Mouse (Mus musculus): Measurements from ENCODE around the gene Crybg1. TPM values are rescaled to one million over a fixed set of nuclear protein-coding genes. Genes with fewer than 3 reads are reported as not detected.

Gene Crybg1
- total and polyA plus RNA-seq, 3 experiments, result 3.9 to 6.6 (median 5.2) TPM

- no peaks in the 10 kb centered on the region for H3K4me1 ChIP-seq (ENCODE audit: control insufficient read depth in 1 of 2, insufficient read depth in 2 of 2)
- dilution Hi-C loops (cut with MboI; ENCODE audit: extremely low pct_ligation_motif_present, extremely low pct_unique_long_range_greater_than_20kb, low sequenced_read_pairs) (no loop called here), in situ Hi-C loops (cut with MboI; ENCODE audit: low pct_ligation_motif_present, low pct_unique_long_range_greater_than_20kb, low sequenced_read_pairs) (no loop called here)
- H3K4me2 ChIP-seq (ENCODE audit: insufficient read depth, low read depth, poor library complexity, severe bottlenecking), result no peak overlapping the region
- DNase-seq (ENCODE audit: extremely low read depth), result no peak
- no peaks in the 10 kb centered on the region for H3K9me3 ChIP-seq (replicated peaks; ENCODE audit: low read length)
- no peak overlapping the region for H3K4me3 ChIP-seq (replicated peaks in 1 of 3; ENCODE audit: low read depth in 2 of 3, low read length in 2 of 3, poor library complexity in 1 of 3)
- H3K36me3 ChIP-seq (replicated peaks in 1 of 2; ENCODE audit: control insufficient read depth in 1 of 2, insufficient read depth in 1 of 2, low read length in 1 of 2), result peaks cover 73 to 97% of the 10 kb centered on the region in 2 experiments
- no peak overlapping the region for H3K27ac ChIP-seq (ENCODE audit: insufficient read depth, low read depth)
- H3K27me3 ChIP-seq (replicated peaks), result no peaks in the 10 kb centered on the region
- TF ChIP-seq SMC3 (IDR thresholded peaks at IDR 0.05; ENCODE audit: low read depth, low read length) (no peak), ZKSCAN1 (IDR thresholded peaks at IDR 0.05; ENCODE audit: borderline replicate concordance, low read depth, low read length) (no peak), ETS1 (conservative IDR thresholded peaks at IDR 0.05; ENCODE audit: low read depth, low read length) (no peak), ZNF384 (IDR thresholded peaks at IDR 0.05; ENCODE audit: low read depth, low read length) (no peak), BHLHE40 (IDR thresholded peaks at IDR 0.05; ENCODE audit: low read depth, low read length) (no peak), HCFC1 (IDR thresholded peaks at IDR 0.05; ENCODE audit: low read depth, low read length) (no peak), MXI1 (IDR thresholded peaks at IDR 0.05; ENCODE audit: low read depth, low read length) (no peak)
- H3K9ac ChIP-seq (ENCODE audit: insufficient read depth, low read depth), result no peak overlapping the region
- no peaks in the 10 kb centered on the region for H3K79me2 ChIP-seq (replicated peaks; ENCODE audit: control insufficient read depth, extremely low read depth, insufficient read depth, poor library complexity, severe bottlenecking)
Measured at GRCm38 (mm10) chr10:43943736-43944135, 204.9 kb downstream of the Crybg1 start.

- no peaks in the 10 kb centered on the region for H3K79me2 ChIP-seq (replicated peaks; ENCODE audit: control insufficient read depth, extremely low read depth, insufficient read depth, poor library complexity, severe bottlenecking)
- H3K4me2 ChIP-seq (ENCODE audit: insufficient read depth, low read depth, poor library complexity, severe bottlenecking), result no peak overlapping the region
- H3K9ac ChIP-seq (ENCODE audit: insufficient read depth, low read depth), result no peak overlapping the region
- no peak for DNase-seq (ENCODE audit: extremely low read depth)
- H3K27me3 ChIP-seq (replicated peaks), result no peaks in the 10 kb centered on the region
- no peaks in the 10 kb centered on the region for H3K9me3 ChIP-seq (replicated peaks; ENCODE audit: low read length)
- in situ Hi-C loops (cut with MboI; ENCODE audit: low pct_ligation_motif_present, low pct_unique_long_range_greater_than_20kb, low sequenced_read_pairs) (no loop called here), dilution Hi-C loops (cut with MboI; ENCODE audit: extremely low pct_ligation_motif_present, extremely low pct_unique_long_range_greater_than_20kb, low sequenced_read_pairs) (no loop called here)
- peaks cover 67 to 91% of the 10 kb centered on the region in 2 experiments for H3K36me3 ChIP-seq (replicated peaks in 1 of 2; ENCODE audit: control insufficient read depth in 1 of 2, insufficient read depth in 1 of 2, low read length in 1 of 2)
- H3K27ac ChIP-seq (ENCODE audit: insufficient read depth, low read depth), result no peak overlapping the region
- no peak overlapping the region for H3K4me3 ChIP-seq (replicated peaks in 1 of 3; ENCODE audit: low read depth in 2 of 3, low read length in 2 of 3, poor library complexity in 1 of 3)
- peaks cover 0 to 9% of the 10 kb centered on the region in 2 experiments; a peak in 1 of 4 replicates for H3K4me1 ChIP-seq (ENCODE audit: control insufficient read depth in 1 of 2, insufficient read depth in 2 of 2)
- no peak for TF ChIP-seq MXI1 (IDR thresholded peaks at IDR 0.05; ENCODE audit: low read depth, low read length)
- no peak for TF ChIP-seq NELFE (IDR thresholded peaks at IDR 0.05; ENCODE audit: low read depth, low read length)
- TF ChIP-seq TBP (conservative IDR thresholded peaks at IDR 0.05; ENCODE audit: low read depth, low read length), result no peak
- TF ChIP-seq TCF12 (IDR thresholded peaks at IDR 0.05; ENCODE audit: low read depth, low read length), result no peak
- no peak for TF ChIP-seq MAX (IDR thresholded peaks at IDR 0.05; ENCODE audit: low read length)
- TF ChIP-seq POLR2AphosphoS2 (IDR thresholded peaks at IDR 0.05; ENCODE audit: low read depth, low read length), result no peak
- TF ChIP-seq BHLHE40 (IDR thresholded peaks at IDR 0.05; ENCODE audit: low read depth, low read length), result no peak
- no peak for TF ChIP-seq E2F4 (IDR thresholded peaks at IDR 0.05; ENCODE audit: insufficient replicate concordance, low read depth, low read length)
- no peak for TF ChIP-seq SIN3A (IDR thresholded peaks at IDR 0.05; ENCODE audit: low read length)
- no peak for TF ChIP-seq HCFC1 (IDR thresholded peaks at IDR 0.05; ENCODE audit: low read depth, low read length)
- no peak for TF ChIP-seq MEF2A (IDR thresholded peaks at IDR 0.05; ENCODE audit: borderline replicate concordance, low read depth, low read length)
- no peak for TF ChIP-seq ETS1 (conservative IDR thresholded peaks at IDR 0.05; ENCODE audit: low read depth, low read length)
- TF ChIP-seq CHD1 (IDR thresholded peaks at IDR 0.05; ENCODE audit: low read depth, low read length), result no peak
- TF ChIP-seq MYC (IDR thresholded peaks at IDR 0.05; ENCODE audit: low read depth, low read length), result no peak
- no peak for TF ChIP-seq KAT2A (IDR thresholded peaks at IDR 0.05; ENCODE audit: insufficient replicate concordance, low read length)
- TF ChIP-seq JUND (conservative IDR thresholded peaks at IDR 0.05; ENCODE audit: low read depth, low read length), result no peak
- TF ChIP-seq ELF1 (IDR thresholded peaks at IDR 0.05; ENCODE audit: low read depth, low read length), result no peak
- no peak for TF ChIP-seq JUN (IDR thresholded peaks at IDR 0.05; ENCODE audit: insufficient read depth, low read depth, low read length)
- no peak for TF ChIP-seq MAZ (IDR thresholded peaks at IDR 0.05; ENCODE audit: low read depth, low read length)
Measured at GRCm38 (mm10) chr10:43939136-43939662, 209.5 kb downstream of the Crybg1 start.
